Mouse (Mus musculus) erythroblast, adult 5-6 weeks (primary cell): ENCODE results near the gene Ltb. TPM values are rescaled to one million over a fixed set of nuclear protein-coding genes. Genes with fewer than 3 reads are reported as not detected.

Experiments
- ATAC-seq: replicated peaks from 2 replicates; pipeline ENCODE4 v1.8.0; 2016; ENCODE audit warnings: moderate number of reproducible peaks, mild to moderate bottlenecking, moderate TSS enrichment, inconsistent platforms; ENCODE audit not compliant: poor library complexity, low FRiP score, severe bottlenecking
- total RNA-seq, 2 experiments: library from RNA; stranded (forward) in 1 of 2; stranded (reverse) in 1 of 2; fragments of 150-400 nt in 1 of 2; fragments of 200-764, 138-1000 nt in 1 of 2; gene quantifications; 2 replicates each; pipeline versions ENCODE4 v1.2.3 to v1.2.4; 2015 to 2017; ENCODE audit warnings: low replicate concordance in 2 of 2

The Ltb gene
- total RNA-seq, 2 experiments from 2014 or later, result 1.7 TPM; not detected in 1

- peak; percentile 89 for ATAC-seq
Observed at GRCm38 (mm10) chr17:35164568-35165450, 29.4 kb upstream of the Ltb start, which contains the start of gene Prrc2a. Gene Prrc2a, minus strand, starts transcription at chr17:35164897.

GRCm38 (mm10) chr17:35165451-35166155 lies 28.6 kb upstream of the Ltb start:
- ATAC-seq, result no peak

- ATAC-seq, result no peak
Observed at GRCm38 (mm10) chr17:35166352-35167035, 27.7 kb upstream of the Ltb start.

GRCm38 (mm10) chr17:35167794-35168193 lies 26.4 kb upstream of the Ltb start:
- ATAC-seq, result no peak

GRCm38 (mm10) chr17:35168541-35169207 lies 25.6 kb upstream of the Ltb start:
- no peak for ATAC-seq

- no peak for ATAC-seq
Observed at GRCm38 (mm10) chr17:35172445-35173234, 21.6 kb upstream of the Ltb start.

GRCm38 (mm10) chr17:35173329-35173728 lies 20.9 kb upstream of the Ltb start:
- no peak for ATAC-seq

- no peak for ATAC-seq
Observed at GRCm38 (mm10) chr17:35174201-35174977, 19.9 kb upstream of the Ltb start.

GRCm38 (mm10) chr17:35175382-35175781 lies 18.9 kb upstream of the Ltb start:
- no peak for ATAC-seq

- no peak for ATAC-seq
Observed at GRCm38 (mm10) chr17:35175968-35176367, 18.3 kb upstream of the Ltb start, which contains the start of gene Aif1. Gene Aif1, minus strand, starts transcription at chr17:35176068.

GRCm38 (mm10) chr17:35178528-35178927 lies 15.7 kb upstream of the Ltb start:
- ATAC-seq, result peak; percentile 87

- no peak for ATAC-seq
Observed at GRCm38 (mm10) chr17:35180093-35180492, 14.1 kb upstream of the Ltb start.

GRCm38 (mm10) chr17:35185639-35186611 lies 8.3 kb upstream of the Ltb start:
- ATAC-seq, result no peak

GRCm38 (mm10) chr17:35186681-35187080 lies 7.6 kb upstream of the Ltb start:
- no peak for ATAC-seq

- no peak for ATAC-seq
Observed at GRCm38 (mm10) chr17:35187345-35187744, 6.9 kb upstream of the Ltb start.

GRCm38 (mm10) chr17:35187959-35188610 lies 6.2 kb upstream of the Ltb start, which contains the start of gene Lst1:
Gene Lst1, minus strand, starts transcription at chr17:35188439.
- ATAC-seq, result no peak

- ATAC-seq, result no peak
Observed at GRCm38 (mm10) chr17:35189186-35189585, 5.1 kb upstream of the Ltb start.
